Mouse (Mus musculus) spleen, embryonic (tissue): ENCODE results near the gene Prkacb.
"Not testable (repeated sequence)": the region's sequence is repeated elsewhere in the genome, so short reads cannot be mapped to it uniquely, and the experiment has no call there.

ENCODE experiments used
- CTCF ChIA-PET: fragments of 350-600 bp; sonication (Branson Sonifier 250); formaldehyde crosslinking; loops from one replicate; lab custom pipeline; 2022; lab: Charles Lee

Prkacb gene

GRCm38 (mm10) chr3:146778913-146779312, 33.9 kb downstream of the Prkacb start:
- CTCF ChIA-PET = interaction anchor here (1.6 kb wide), 1 partner anchor 11 kb away, joined by 4 read pairs; no protein-coding TSS in a partner anchor

- CTCF ChIA-PET = interaction anchor here (1.6 kb wide), 1 partner anchor 10 kb away, joined by 4 read pairs; no protein-coding TSS in a partner anchor
These were observed 34.3 kb downstream of the Prkacb start for GRCm38 (mm10) chr3:146778451-146778850.

GRCm38 (mm10) chr3:146776711-146777110, 36.1 kb downstream of the Prkacb start:
- CTCF ChIA-PET = interaction anchor here (0.6 kb wide), 1 partner anchor 10 kb away, joined by 3 read pairs; no protein-coding TSS in a partner anchor

- CTCF ChIA-PET = no interaction called here
These were observed 41.9 kb downstream of the Prkacb start for GRCm38 (mm10) chr3:146770853-146771252.

- CTCF ChIA-PET = interaction anchor here (0.6 kb wide), 1 partner anchor 66 kb away, joined by 3 read pairs; no protein-coding TSS in a partner anchor
These were observed 42.7 kb downstream of the Prkacb start for GRCm38 (mm10) chr3:146769940-146770659.

- CTCF ChIA-PET = interaction anchor here (0.6 kb wide), 1 partner anchor 67 kb away, joined by 3 read pairs; no protein-coding TSS in a partner anchor
These were observed 43.2 kb downstream of the Prkacb start for GRCm38 (mm10) chr3:146769569-146769939.

- CTCF ChIA-PET = interaction anchor here (0.7 kb wide), 1 partner anchor 197 kb away, joined by 3 read pairs; no protein-coding TSS in a partner anchor
These were observed 43.9 kb downstream of the Prkacb start for GRCm38 (mm10) chr3:146768921-146769320.

GRCm38 (mm10) chr3:146768360-146768759, 44.4 kb downstream of the Prkacb start:
- CTCF ChIA-PET = interaction anchor here (0.7 to 1.1 kb wide), 2 partner anchors 10 to 197 kb away, joined by 3 to 4 read pairs; no protein-coding TSS in a partner anchor

GRCm38 (mm10) chr3:146766701-146767181, 46.0 kb downstream of the Prkacb start:
- CTCF ChIA-PET = no interaction called here

GRCm38 (mm10) chr3:146766071-146766605, 46.7 kb downstream of the Prkacb start:
- CTCF ChIA-PET = no interaction called here

GRCm38 (mm10) chr3:146764871-146765529, 47.8 kb downstream of the Prkacb start:
- CTCF ChIA-PET = no interaction called here

GRCm38 (mm10) chr3:146763054-146763453, 49.7 kb downstream of the Prkacb start:
- CTCF ChIA-PET = interaction anchor here (0.6 kb wide), 1 partner anchor 1711 kb away, joined by 7 read pairs; no protein-coding TSS in a partner anchor

- CTCF ChIA-PET = no interaction called here
These were observed 51.5 kb downstream of the Prkacb start for GRCm38 (mm10) chr3:146761276-146761675.

GRCm38 (mm10) chr3:146757970-146758960, 54.5 kb downstream of the Prkacb start:
- CTCF ChIA-PET = no interaction called here

GRCm38 (mm10) chr3:146754270-146754669, 58.5 kb downstream of the Prkacb start:
- CTCF ChIA-PET = no interaction called here

- CTCF ChIA-PET = no interaction called here
These were observed 71.1 kb downstream of the Prkacb start for GRCm38 (mm10) chr3:146741564-146742202.

GRCm38 (mm10) chr3:146741158-146741557, 71.6 kb downstream of the Prkacb start:
- CTCF ChIA-PET = no interaction called here

- CTCF ChIA-PET = not testable (repeated sequence)
These were observed 76.6 kb downstream of the Prkacb start for GRCm38 (mm10) chr3:146736186-146736585.

GRCm38 (mm10) chr3:146735657-146736056, 77.1 kb downstream of the Prkacb start:
- CTCF ChIA-PET = no interaction called here
